Mouse (Mus musculus) small intestine, adult 2 months (tissue): ENCODE measurements around the gene Znrf3. TPM values are rescaled to one million over a fixed set of nuclear protein-coding genes. Genes with fewer than 3 reads are reported as not detected.
A peak's percentile ranks its signal among the peaks of the same experiment; 100 is the strongest.

Source experiments
- H3K27ac ChIP-seq: fragments of 200-500 bp; 2 replicates; pipeline ENCODE4 v1.5.1; 2012; ENCODE audit warnings: low read depth, low read length, control low read depth, inconsistent platforms; ENCODE audit not compliant: insufficient read depth
- H3K27me3 ChIP-seq: fragments of 200-500 bp; 2 replicates; pipeline ENCODE4 v1.6.1; 2012; ENCODE audit warnings: mild to moderate bottlenecking, moderate library complexity, low read length, inconsistent platforms; ENCODE audit not compliant: control insufficient read depth, insufficient read depth
- H3K36me3 ChIP-seq: fragments of 200-500 bp; 2 replicates; pipeline ENCODE4 v1.6.1; 2012; ENCODE audit warnings: mild to moderate bottlenecking, low read length, control low read depth, inconsistent platforms; ENCODE audit not compliant: control insufficient read depth, insufficient read depth
- H3K4me1 ChIP-seq: fragments of 200-500 bp; 2 replicates; pipeline ENCODE4 v1.6.1; 2012; ENCODE audit warnings: low read length, inconsistent platforms, mixed read lengths; ENCODE audit not compliant: control insufficient read depth, insufficient read depth, insufficient read length
- H3K4me3 ChIP-seq: fragments of 200-500 bp; 2 replicates; pipeline ENCODE4 v1.5.1; 2012; ENCODE audit warnings: low read depth, mild to moderate bottlenecking, control low read depth, inconsistent platforms, low read length, moderate library complexity
- CTCF ChIP-seq: fragments of 200-500 bp; IDR thresholded peaks from 2 replicates; pipeline ENCODE4 v1.5.1; 2012; ENCODE audit warnings: low read depth, mild to moderate bottlenecking, control low read depth, inconsistent platforms, low read length, moderate library complexity, mixed read lengths; ENCODE audit not compliant: insufficient replicate concordance, insufficient read length; ENCODE audit errors: extremely low read depth
- POLR2A ChIP-seq: fragments of 200-500 bp; IDR thresholded peaks from 2 replicates; pipeline ENCODE4 v1.6.1; 2012; ENCODE audit warnings: low read depth, mild to moderate bottlenecking, control low read depth, inconsistent platforms, low read length, moderate library complexity
- WGBS: fragments of 180-500 bp; shearing (Covaris S2); methylation state at CpG from one replicate; pipeline ENCODE4 v1.1.7; 2018; 5-methylcytosine and 5-hydroxymethylcytosine counted together
- polyA plus RNA-seq: library from polyadenylated mRNA; depleted of rRNA; stranded (reverse); fragments of >200 nt; gene quantifications from 2 replicates; pipeline ENCODE4 v1.2.3, GENCODE M21; 2012

Gene Znrf3
- polyA plus RNA-seq, 1 experiment, result 4.1 TPM

GRCm38 (mm10) chr11:5429396-5430190, 15.1 kb downstream of the Znrf3 start:
- H3K4me1 ChIP-seq, result peaks cover 2% of the 10 kb centered on the region; the same call in 1 of the 2 replicates
- WGBS, result 83% methylated on average over 4 of the region's 4 CpGs
- no peak overlapping the region for H3K4me3 ChIP-seq
- peak overlapping the region; percentile 46; the same call in 1 of the 2 replicates for H3K27ac ChIP-seq
- TF ChIP-seq CTCF, result no peak
- TF ChIP-seq POLR2A, result no peak
- no peaks in the 10 kb centered on the region for H3K36me3 ChIP-seq
- H3K27me3 ChIP-seq, result no peaks in the 10 kb centered on the region

GRCm38 (mm10) chr11:5427251-5427650, 17.4 kb downstream of the Znrf3 start:
- TF ChIP-seq POLR2A (no peak), CTCF (no peak)
- H3K36me3 ChIP-seq, result no peaks in the 10 kb centered on the region
- 75% methylated on average over 3 of the region's 3 CpGs for WGBS

GRCm38 (mm10) chr11:5426317-5426716, 18.3 kb downstream of the Znrf3 start:
- 0 out of 2 replicates have a peak, but pooled peaks cover 2% of the 10 kb centered on the region for H3K4me1 ChIP-seq
- no peaks in the 10 kb centered on the region for H3K36me3 ChIP-seq
- H3K27ac ChIP-seq, result no peak overlapping the region
- H3K27me3 ChIP-seq, result no peaks in the 10 kb centered on the region
- TF ChIP-seq POLR2A (no peak), CTCF (no peak)
- no peak overlapping the region for H3K4me3 ChIP-seq
- 63% methylated on average over 2 of the region's 2 CpGs for WGBS

More at GRCm38 (mm10) chr11:5427251-5427650, 17.4 kb downstream of the Znrf3 start:
- Histone ChIP-seq H3K27ac (no peak overlapping the region), H3K4me3 (no peak overlapping the region), H3K4me1 (0 out of 2 replicates have a peak, but pooled peaks cover 2% of the 10 kb centered on the region), H3K27me3 (no peaks in the 10 kb centered on the region)

GRCm38 (mm10) chr11:5425106-5425505, 19.5 kb downstream of the Znrf3 start:
- TF ChIP-seq CTCF, result no peak
- H3K36me3 ChIP-seq, result no peaks in the 10 kb centered on the region
- H3K27me3 ChIP-seq, result no peaks in the 10 kb centered on the region
- H3K4me1 ChIP-seq, result 0 out of 2 replicates have a peak, but pooled peaks cover 2% of the 10 kb centered on the region
- no peak overlapping the region for H3K4me3 ChIP-seq
- H3K27ac ChIP-seq, result no peak overlapping the region
- 34% methylated on average over 2 of the region's 2 CpGs for WGBS

GRCm38 (mm10) chr11:5424185-5424584, 20.5 kb downstream of the Znrf3 start:
- Histone ChIP-seq H3K27me3 (no peaks in the 10 kb centered on the region), H3K36me3 (no peaks in the 10 kb centered on the region), H3K4me1 (0 out of 2 replicates have a peak, but pooled peaks cover 2% of the 10 kb centered on the region), H3K27ac (no peak overlapping the region), H3K4me3 (no peak overlapping the region)
- TF ChIP-seq CTCF (no peak), POLR2A (no peak)
- 56% methylated on average over 4 of the region's 4 CpGs for WGBS

- Histone ChIP-seq H3K27me3 (no peaks in the 10 kb centered on the region), H3K4me3 (no peak overlapping the region), H3K27ac (no peak overlapping the region), H3K36me3 (no peaks in the 10 kb centered on the region), H3K4me1 (0 out of 2 replicates have a peak, but pooled peaks cover 2% of the 10 kb centered on the region)
- TF ChIP-seq CTCF (no peak), POLR2A (no peak)
These were observed 21.6 kb downstream of the Znrf3 start for GRCm38 (mm10) chr11:5423000-5423399.

GRCm38 (mm10) chr11:5422252-5422636, 22.4 kb downstream of the Znrf3 start:
- H3K4me3 ChIP-seq, result no peak overlapping the region
- H3K27ac ChIP-seq, result no peak overlapping the region
- H3K4me1 ChIP-seq, result 0 out of 2 replicates have a peak, but pooled peaks cover 2% of the 10 kb centered on the region
- no peaks in the 10 kb centered on the region for H3K36me3 ChIP-seq
- TF ChIP-seq CTCF, result no peak
- TF ChIP-seq POLR2A, result no peak
- WGBS, result 32% methylated on average over 1 of the region's 1 CpGs
- no peaks in the 10 kb centered on the region for H3K27me3 ChIP-seq
